Mouse (Mus musculus) E14TG2a.4 (cell line): Measurements from ENCODE around the gene Ano6.

Experiments used
- H3K27me3 ChIP-seq: 2 replicates; pipeline ENCODE4 v1.6.1; 2014; ENCODE audit warnings: low read length, control low read depth; ENCODE audit not compliant: insufficient read depth
- H3K36me3 ChIP-seq: 2 replicates; pipeline ENCODE4 v1.6.1; 2014; ENCODE audit warnings: low read length, control low read depth; ENCODE audit not compliant: insufficient read depth
- H3K4me1 ChIP-seq: replicated peaks from 2 replicates; pipeline ENCODE4 v1.6.1; 2014; ENCODE audit warnings: low read depth, low read length, control low read depth
- H3K4me3 ChIP-seq: replicated peaks from 2 replicates; pipeline ENCODE4 v1.5.1; 2014; ENCODE audit warnings: mild to moderate bottlenecking, low read length
- H3K9me3 ChIP-seq: 2 replicates; pipeline ENCODE4 v1.6.1; 2014; ENCODE audit warnings: low read length, control low read depth
- CTCF ChIP-seq: conservative IDR thresholded peaks from 2 replicates; pipeline ENCODE4 v1.5.1; 2014; ENCODE audit warnings: low read length
- NANOG ChIP-seq: IDR thresholded peaks from 2 replicates; pipeline ENCODE4 v1.6.1; 2014; ENCODE audit warnings: borderline replicate concordance, low read length, mixed read lengths
- POU5F1 ChIP-seq: IDR thresholded peaks from 2 replicates; pipeline ENCODE4 v1.6.1; 2014; ENCODE audit warnings: low read length, borderline replicate concordance

Ano6 gene

DNA sequence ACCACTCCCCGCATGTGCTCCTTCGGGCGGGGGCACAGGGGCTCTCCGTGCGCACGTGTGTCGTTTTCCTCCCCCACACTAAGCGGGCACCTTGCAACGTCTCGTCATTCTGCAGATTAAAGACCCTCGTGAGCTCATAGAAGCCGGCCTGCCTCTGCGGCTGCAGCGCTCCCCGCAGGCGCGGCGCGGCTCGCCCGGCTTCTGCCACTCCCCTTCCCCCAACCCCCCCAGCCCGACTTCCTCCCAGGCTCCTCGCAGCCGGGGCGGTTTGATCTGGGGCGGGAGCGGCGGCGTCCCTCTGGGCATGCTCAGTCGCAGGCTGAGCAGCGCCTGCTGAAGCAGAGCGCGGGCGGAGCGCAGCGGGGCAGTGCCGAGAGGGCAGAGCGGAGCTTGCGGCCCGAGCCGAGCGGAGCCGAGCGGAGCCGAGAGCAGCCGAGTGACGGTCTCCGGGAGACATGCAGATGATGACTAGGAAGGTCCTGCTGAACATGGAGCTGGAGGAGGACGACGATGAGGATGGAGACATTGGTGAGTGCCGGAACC, at the start of gene Ano6:
Gene Ano6, plus strand, starts transcription at position 315 of the 543 bp plus-strand sequence.
- TF ChIP-seq CTCF (no peak), NANOG (no peak), POU5F1 (no peak)
- Histone ChIP-seq H3K9me3 (no peaks in the 10 kb centered on the region), H3K36me3 (peaks cover 10% of the 10 kb centered on the region; the same call in 1 of the 2 replicates), H3K4me1 (peaks cover 71% of the 10 kb centered on the region), H3K27me3 (no peaks in the 10 kb centered on the region), H3K4me3 (peak within 1 kb of the TSS; percentile 91)

DNA sequence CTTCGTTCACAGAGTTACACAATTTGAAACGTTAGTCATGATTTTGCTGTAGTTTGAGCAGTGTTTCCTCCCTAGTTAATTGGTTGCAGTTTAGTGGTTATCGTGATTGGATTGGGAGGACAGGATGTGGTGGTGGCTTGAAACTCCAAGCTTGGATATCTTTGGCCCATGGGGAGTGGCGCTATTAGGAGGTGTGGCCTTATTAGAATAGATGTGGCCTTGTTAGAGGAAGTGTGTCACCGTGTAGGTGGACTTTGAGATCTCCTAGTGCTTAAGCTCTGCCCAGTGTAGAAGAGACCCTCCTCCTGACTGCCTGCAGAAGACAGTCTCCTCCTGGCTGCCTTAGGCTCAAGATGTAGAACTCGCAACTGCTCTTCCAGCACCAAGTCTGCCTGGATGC, 47.7 kb upstream of the Ano6 start:
- no peak overlapping the region for H3K4me3 ChIP-seq
- no peaks in the 10 kb centered on the region for H3K9me3 ChIP-seq
- TF ChIP-seq POU5F1 = no peak
- TF ChIP-seq CTCF = no peak
- no peak for TF ChIP-seq NANOG
- H3K4me1 ChIP-seq = peaks cover 7% of the 10 kb centered on the region; the same call in 1 of the 2 replicates
- H3K36me3 ChIP-seq = no peaks in the 10 kb centered on the region
- H3K27me3 ChIP-seq = no peaks in the 10 kb centered on the region

DNA sequence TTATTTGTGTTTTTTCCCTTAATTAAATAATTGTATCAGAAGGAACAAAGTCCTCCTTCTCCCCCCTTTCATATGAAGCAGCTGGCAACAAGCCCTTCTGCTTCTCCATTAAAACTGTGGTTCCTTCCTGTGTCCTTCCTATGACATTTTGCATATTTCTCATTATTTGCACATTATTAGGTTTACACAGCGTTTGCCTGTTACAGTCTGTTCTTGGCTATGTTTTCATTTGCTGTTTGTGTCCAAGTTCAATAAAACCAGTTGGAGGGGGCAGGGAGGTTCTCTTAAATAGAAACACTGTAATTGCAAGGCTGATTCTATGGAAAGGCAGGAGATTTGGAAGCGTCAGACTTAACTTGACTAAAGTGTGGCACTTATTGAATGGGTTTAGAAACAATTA, 46.8 kb upstream of the Ano6 start:
- Histone ChIP-seq H3K4me3 (no peak overlapping the region), H3K27me3 (no peaks in the 10 kb centered on the region), H3K4me1 (peaks cover 7% of the 10 kb centered on the region; the same call in 1 of the 2 replicates), H3K36me3 (no peaks in the 10 kb centered on the region), H3K9me3 (no peaks in the 10 kb centered on the region)
- no peak for TF ChIP-seq CTCF
- TF ChIP-seq NANOG = no peak
- TF ChIP-seq POU5F1 = no peak

DNA sequence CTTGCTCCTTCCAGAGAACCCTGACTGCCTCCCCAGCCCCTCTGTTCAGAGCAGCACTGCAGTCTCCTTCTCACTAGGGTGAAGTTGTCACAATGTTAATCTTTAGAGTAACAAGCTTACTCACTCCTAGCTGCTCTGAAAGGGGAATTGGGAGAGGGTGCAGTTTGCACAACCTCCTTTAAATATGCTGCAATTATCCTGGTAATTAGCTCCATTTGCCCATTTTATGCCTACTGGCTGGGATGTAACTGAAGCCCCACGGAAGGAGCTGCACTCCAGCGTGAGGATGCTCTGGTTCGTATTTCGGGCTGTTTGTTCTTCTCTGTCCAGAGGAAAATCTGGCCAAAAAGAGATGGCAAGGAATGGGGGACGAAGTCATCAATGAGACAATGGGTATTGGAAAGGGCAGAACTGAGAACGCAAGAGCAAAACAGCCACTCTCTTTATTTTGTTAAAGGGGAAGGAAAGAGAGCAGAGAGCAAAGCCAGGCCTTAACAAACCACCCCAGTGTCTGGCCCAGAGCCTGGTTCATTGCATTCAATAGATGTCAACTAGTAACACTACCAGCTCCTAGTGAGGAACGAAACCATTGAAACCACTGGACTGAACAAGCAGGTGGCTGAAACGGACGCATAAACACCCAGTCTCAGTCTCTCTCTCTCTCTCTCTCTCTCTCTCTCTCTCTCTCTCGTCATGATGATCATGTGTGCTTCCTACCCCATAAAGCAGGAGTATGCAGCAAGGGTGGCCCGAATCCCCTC, 45.1 kb upstream of the Ano6 start:
- Histone ChIP-seq H3K4me3 (no peak overlapping the region), H3K27me3 (no peaks in the 10 kb centered on the region), H3K4me1 (peaks cover 7% of the 10 kb centered on the region; the same call in 1 of the 2 replicates), H3K36me3 (no peaks in the 10 kb centered on the region), H3K9me3 (no peaks in the 10 kb centered on the region)
- TF ChIP-seq CTCF = no peak
- TF ChIP-seq POU5F1 = no peak
- no peak for TF ChIP-seq NANOG

DNA sequence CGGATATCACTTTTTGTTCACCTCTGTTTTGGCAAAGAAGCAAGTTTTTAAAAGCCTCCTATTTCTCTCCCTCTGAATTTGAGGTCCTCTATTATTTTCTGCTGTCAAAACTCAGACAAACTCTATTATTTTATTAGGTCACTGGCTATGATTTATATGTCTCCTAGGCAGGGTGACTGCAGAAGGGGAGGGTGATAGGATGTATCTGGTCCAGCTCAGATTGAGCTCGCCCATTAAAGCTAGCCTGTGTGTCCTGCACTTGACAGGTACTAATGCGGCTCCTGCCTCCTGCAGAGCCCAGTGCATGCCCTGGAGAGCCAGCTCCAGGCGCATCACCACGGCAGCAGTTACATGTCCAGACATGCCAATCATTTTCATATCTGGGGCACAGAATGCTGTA, 44.1 kb upstream of the Ano6 start:
- H3K4me3 ChIP-seq = no peak overlapping the region

GRCm38 (mm10) chr15:95746955-95747931, 43.4 kb upstream of the Ano6 start:
- H3K27me3 ChIP-seq = no peaks in the 10 kb centered on the region
- H3K4me3 ChIP-seq = no peak overlapping the region
- TF ChIP-seq POU5F1 (no peak), NANOG (no peak), CTCF (no peak)

More for the DNA sequence above, 44.1 kb upstream of the Ano6 start:
- H3K9me3 ChIP-seq = no peaks in the 10 kb centered on the region
- H3K27me3 ChIP-seq = no peaks in the 10 kb centered on the region
- TF ChIP-seq POU5F1 = no peak
- TF ChIP-seq CTCF = no peak
- no peak for TF ChIP-seq NANOG
- peaks cover 7% of the 10 kb centered on the region; the same call in 1 of the 2 replicates for H3K4me1 ChIP-seq
- no peaks in the 10 kb centered on the region for H3K36me3 ChIP-seq

GRCm38 (mm10) chr15:95749216-95749615, 41.4 kb upstream of the Ano6 start:
- Histone ChIP-seq H3K9me3 (no peaks in the 10 kb centered on the region), H3K36me3 (no peaks in the 10 kb centered on the region), H3K4me1 (peaks cover 7% of the 10 kb centered on the region; the same call in 1 of the 2 replicates), H3K4me3 (no peak overlapping the region), H3K27me3 (peaks cover 4% of the 10 kb centered on the region; the same call in 1 of the 2 replicates)
- TF ChIP-seq CTCF (no peak), NANOG (no peak), POU5F1 (no peak)

More at GRCm38 (mm10) chr15:95746955-95747931, 43.4 kb upstream of the Ano6 start:
- Histone ChIP-seq H3K4me1 (peaks cover 7% of the 10 kb centered on the region; the same call in 1 of the 2 replicates), H3K9me3 (no peaks in the 10 kb centered on the region), H3K36me3 (no peaks in the 10 kb centered on the region)

DNA sequence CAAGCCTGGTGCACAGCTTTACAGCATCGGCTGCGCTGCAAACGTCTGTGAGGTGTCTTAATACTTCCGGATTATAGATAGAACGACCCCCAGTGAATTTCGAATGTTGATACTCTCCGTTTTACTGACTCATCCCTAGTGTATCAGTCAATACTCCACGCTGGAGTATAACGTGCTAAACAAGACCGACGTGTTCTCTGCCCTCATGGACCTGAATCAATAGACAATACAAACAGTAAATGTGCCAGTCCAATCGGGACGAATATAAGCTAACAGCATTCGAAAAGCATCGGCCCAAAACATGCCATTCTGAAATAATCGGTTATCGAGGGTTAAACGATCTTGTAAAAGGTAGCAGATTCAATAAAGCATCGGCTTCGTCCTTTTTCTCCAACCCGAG, 40.6 kb upstream of the Ano6 start:
- Histone ChIP-seq H3K9me3 (no peaks in the 10 kb centered on the region), H3K4me3 (no peak overlapping the region), H3K36me3 (no peaks in the 10 kb centered on the region), H3K27me3 (peaks cover 4% of the 10 kb centered on the region; the same call in 1 of the 2 replicates), H3K4me1 (peaks cover 7% of the 10 kb centered on the region; the same call in 1 of the 2 replicates)
- TF ChIP-seq POU5F1 = no peak
- no peak for TF ChIP-seq NANOG
- no peak for TF ChIP-seq CTCF
